ENCODE assay signal across 12 mouse cellular contexts in the genomic region with DNA sequence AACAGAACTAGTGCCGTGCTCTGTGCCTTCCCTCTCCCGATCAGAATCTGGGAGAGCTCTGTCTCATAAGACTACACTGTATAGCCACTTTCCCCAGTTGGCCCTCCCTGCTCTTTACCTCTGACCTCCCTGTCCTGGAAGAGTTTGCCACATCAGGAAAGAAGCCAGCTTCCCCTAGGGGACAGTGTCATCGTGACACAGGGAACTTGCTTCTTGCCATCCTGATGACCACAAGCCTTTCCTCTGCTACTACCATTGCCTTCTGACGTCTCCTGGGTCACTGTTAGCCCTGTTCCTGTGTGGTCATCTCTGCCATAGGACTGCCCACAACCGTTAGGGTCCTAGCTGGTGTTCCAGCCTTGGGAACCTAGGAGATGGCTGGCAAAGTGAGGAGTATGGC. TPM values are rescaled to one million over a fixed set of nuclear protein-coding genes. Genes with fewer than 3 reads are reported as not detected.
DNase-seq lines count a peak whose midpoint lies in the region; ATAC-seq and TF ChIP-seq lines count a peak whose summit lies in the region.
"Had no signal": no experiment of that assay in that cellular context is flagged by ENCODE, and none has a peak within 500 bp of the region (broad histone marks: within the 10 kb centered on the region; RNA-seq: fewer than 3 reads in every experiment).

No protein-coding gene starts in this region.

- H3K27ac ChIP-seq in CH12.LX (ENCODE audit: insufficient read depth, low read depth) = peak overlapping the region; percentile 90
- H3K27ac ChIP-seq in midbrain, embryonic 12.5 days (replicated peaks) = peak overlapping the region; percentile 72
- H3K27ac ChIP-seq: gastrocnemius, adult 2 months had no signal

- H3K79me2 ChIP-seq in CH12.LX (replicated peaks; ENCODE audit: control insufficient read depth, extremely low read depth, insufficient read depth, poor library complexity, severe bottlenecking) = peaks cover 72% of the 10 kb centered on the region

- in situ Hi-C loops in CH12.LX (cut with MboI; ENCODE audit: low pct_ligation_motif_present, low pct_unique_long_range_greater_than_20kb, low sequenced_read_pairs) = no loop called here

- DNase-seq in heart, adult 11 months = peak; percentile 81
- no peak for DNase-seq in heart, postnatal 36 days
- DNase-seq in CH12.LX (ENCODE audit: extremely low read depth) = no peak
- DNase-seq in frontal cortex, postnatal 10 days (ENCODE audit: low spot score in 2 of 2) = no peak
- no peak for DNase-seq in frontal cortex, adult 2 months (ENCODE audit: extremely low spot score in 1 of 2, low spot score in 1 of 2)
- DNase-seq in left cerebral cortex, postnatal 36 days (ENCODE audit: low spot score in 2 of 2) = no peak
- DNase-seq: gastrocnemius, adult 2 months; heart, postnatal 10 days; kidney, postnatal 14 days had no signal

- no peak overlapping the region for H3K4me3 ChIP-seq in CH12.LX (replicated peaks in 1 of 3; ENCODE audit: low read depth in 2 of 3, low read length in 2 of 3, poor library complexity in 1 of 3)
- H3K4me3 ChIP-seq in midbrain, embryonic 12.5 days = no peak overlapping the region
- H3K4me3 ChIP-seq: gastrocnemius, adult 2 months had no signal

- H3K9me3 ChIP-seq in CH12.LX (replicated peaks; ENCODE audit: low read length) = no peaks in the 10 kb centered on the region
- H3K9me3 ChIP-seq in midbrain, embryonic 12.5 days = no peaks in the 10 kb centered on the region

- no peak for TF ChIP-seq RAD21 in CH12.LX (IDR thresholded peaks at IDR 0.05; ENCODE audit: low read depth, low read length)

- TF ChIP-seq POLR2A in CH12.LX (IDR thresholded peaks at IDR 0.05; ENCODE audit: low read depth, low read length) = no peak

- intact Hi-C loops in heart, postnatal 36 days (cut with DNase I) = no loop called here
- intact Hi-C loops in left cerebral cortex, postnatal 36 days (cut with DNase I) = no loop called here

- no peak for TF ChIP-seq EP300 in CH12.LX (IDR thresholded peaks at IDR 0.05; ENCODE audit: low read length)

- H3K36me3 ChIP-seq in CH12.LX (replicated peaks in 1 of 2; ENCODE audit: control insufficient read depth in 1 of 2, insufficient read depth in 1 of 2, low read length in 1 of 2) = peaks cover 4 to 7% of the 10 kb centered on the region in 2 experiments
- H3K36me3 ChIP-seq in midbrain, embryonic 12.5 days = no peaks in the 10 kb centered on the region

- peaks cover 62 to 91% of the 10 kb centered on the region in 2 experiments for H3K4me1 ChIP-seq in CH12.LX (ENCODE audit: control insufficient read depth in 1 of 2, insufficient read depth in 2 of 2)
- peaks cover 64% of the 10 kb centered on the region for H3K4me1 ChIP-seq in midbrain, embryonic 12.5 days

- dilution Hi-C loops in CH12.LX (cut with MboI; ENCODE audit: extremely low pct_ligation_motif_present, extremely low pct_unique_long_range_greater_than_20kb, low sequenced_read_pairs) = no loop called here

- H3K9ac ChIP-seq in CH12.LX (ENCODE audit: insufficient read depth, low read depth) = no peak overlapping the region
- H3K9ac ChIP-seq in midbrain, embryonic 12.5 days (replicated peaks) = 0 out of 2 replicates have a peak overlapping the region, but pooled peaks have one; percentile 15

- peak; percentile 28 for ATAC-seq in granulocyte monocyte progenitor cell, adult 5-6 weeks (replicated peaks; ENCODE audit: poor library complexity, severe bottlenecking)
- no peak for ATAC-seq in midbrain, embryonic 12.5 days (ENCODE audit: low FRiP score, low read depth)
- ATAC-seq: CD4-positive, CD25-positive, alpha-beta regulatory T cell, adult 4 months had no signal

- no peaks in the 10 kb centered on the region for H3K27me3 ChIP-seq in CH12.LX (replicated peaks)
- peaks cover 3% of the 10 kb centered on the region; the same call in 1 of the 2 replicates for H3K27me3 ChIP-seq in midbrain, embryonic 12.5 days

- TF ChIP-seq CTCF in CH12.LX (conservative IDR thresholded peaks at IDR 0.05 in 1 of 2, IDR thresholded peaks at IDR 0.05 in 1 of 2; ENCODE audit: low read depth in 2 of 2, low read length in 2 of 2) = no peak

- WGBS in midbrain, embryonic 12.5 days = 81% methylated on average over 5 of the region's 5 CpGs

- peak overlapping the region; percentile 22; the same call in 1 of the 2 replicates for H3K4me2 ChIP-seq in CH12.LX (ENCODE audit: insufficient read depth, low read depth, poor library complexity, severe bottlenecking)
- no peak overlapping the region for H3K4me2 ChIP-seq in midbrain, embryonic 12.5 days (replicated peaks)

TF ChIP-seq in CH12.LX, 34 proteins besides CTCF, POLR2A, EP300 and RAD21:
- TF ChIP-seq CHD1 (IDR thresholded peaks at IDR 0.05; ENCODE audit: low read depth, low read length) (0 out of 2 replicates have a peak, but pooled peaks have one; percentile 33), RCOR1 (conservative IDR thresholded peaks at IDR 0.05; ENCODE audit: low read depth, low read length) (no peak)

RNA-seq across cellular contexts. Expression of a gene that starts 16.3 kb away (rescaled TPM):
- 10 to 100 TPM; 12.1 to 12.4 TPM for total RNA-seq in heart, postnatal 36 days (2021)
- total RNA-seq in CH12.LX (2012; rRNA removed) (8.6 and 9.4 TPM in 2 replicates), CH12.LX (2014; rRNA removed) (1.3 and 1.5 TPM in 2 replicates)
- 5.2 and 6.7 TPM in 2 replicates for polyA plus RNA-seq in CH12.LX (2012; ENCODE audit: insufficient read length, low read depth)
- total RNA-seq in granulocyte monocyte progenitor cell, adult 5-6 weeks (2014; fragmentation: Nextera tagmentation) = 6.2 and 6.6 TPM in 2 replicates
- total RNA-seq in granulocyte monocyte progenitor cell, adult 5-6 weeks (2017) = 3.6 and 4.4 TPM in 2 replicates
- polyA plus RNA-seq in midbrain, embryonic 12.5 days (2016; fragmentation: Nextera tagmentation; extraction: Ambion mirVana) = 17.7 and 20.9 TPM in 2 replicates
- 15.9 and 16.9 TPM in 2 replicates for polyA plus RNA-seq in frontal cortex, adult 2 months (2012; rRNA removed)
- 10 to 100 TPM; 16.9 to 19.1 TPM for total RNA-seq in left cerebral cortex, postnatal 36 days (2021)

RNA-seq across cellular contexts. Expression of a gene that starts 29.7 kb away (rescaled TPM):
- 10 to 100 TPM; 15.6 to 16.3 TPM for total RNA-seq in heart, postnatal 36 days (2021)
- total RNA-seq in CH12.LX (2012; rRNA removed) = 69.6 and 73.1 TPM in 2 replicates
- 29.1 and 29.5 TPM in 2 replicates for total RNA-seq in CH12.LX (2014; rRNA removed)
- polyA plus RNA-seq in CH12.LX (2012; ENCODE audit: insufficient read length, low read depth) = 48.1 and 51.8 TPM in 2 replicates
- 45.3 and 77.8 TPM in 2 replicates for total RNA-seq in granulocyte monocyte progenitor cell, adult 5-6 weeks (2014; fragmentation: Nextera tagmentation)
- total RNA-seq in granulocyte monocyte progenitor cell, adult 5-6 weeks (2017) = 25.0 and 67.5 TPM in 2 replicates
- 41.3 and 42.3 TPM in 2 replicates for polyA plus RNA-seq in midbrain, embryonic 12.5 days (2016; fragmentation: Nextera tagmentation; extraction: Ambion mirVana)
- polyA plus RNA-seq in frontal cortex, adult 2 months (2012; rRNA removed) = 31.0 and 32.0 TPM in 2 replicates
- 10 to 100 TPM; 21.7 to 21.8 TPM for total RNA-seq in left cerebral cortex, postnatal 36 days (2021)

RNA-seq across cellular contexts. Expression of a gene that starts 29.7 kb away (rescaled TPM):
- 1 to 10 TPM; 1.5 to 1.8 TPM for total RNA-seq in heart, postnatal 36 days (2021)
- total RNA-seq in CH12.LX (2012; rRNA removed) = 3.6 and 4.2 TPM in 2 replicates
- total RNA-seq in CH12.LX (2014; rRNA removed) = 1.9 and 2.0 TPM in 2 replicates
- polyA plus RNA-seq in CH12.LX (2012; ENCODE audit: insufficient read length, low read depth) = 2.9 and 3.0 TPM in 2 replicates
- total RNA-seq in granulocyte monocyte progenitor cell, adult 5-6 weeks (2014; fragmentation: Nextera tagmentation) = 4.5 and 10.0 TPM in 2 replicates
- total RNA-seq in granulocyte monocyte progenitor cell, adult 5-6 weeks (2017) = 1.9 and 3.0 TPM in 2 replicates
- polyA plus RNA-seq in midbrain, embryonic 12.5 days (2016; fragmentation: Nextera tagmentation; extraction: Ambion mirVana) = 4.0 and 4.6 TPM in 2 replicates
- polyA plus RNA-seq in frontal cortex, adult 2 months (2012; rRNA removed) = 2.8 and 3.2 TPM in 2 replicates
- 1 to 10 TPM; 6.0 to 6.6 TPM for total RNA-seq in left cerebral cortex, postnatal 36 days (2021)

RNA-seq across cellular contexts. Expression of a gene that starts 43.2 kb away (rescaled TPM):
- under 1 TPM; 0.14 to 0.53 TPM for total RNA-seq in heart, postnatal 36 days (2021)
- 0.59 TPM in 2 replicates for total RNA-seq in CH12.LX (2012; rRNA removed)
- not detected in 2 replicates for total RNA-seq in CH12.LX (2014; rRNA removed)
- polyA plus RNA-seq in CH12.LX (2012; ENCODE audit: insufficient read length, low read depth) = 0.55 TPM in 1 of 2 replicates, not detected in the other
- 0.36 TPM in 1 of 2 replicates, not detected in the other for total RNA-seq in granulocyte monocyte progenitor cell, adult 5-6 weeks (2014; fragmentation: Nextera tagmentation)
- not detected in 2 replicates for total RNA-seq in granulocyte monocyte progenitor cell, adult 5-6 weeks (2017)
- 1.9 and 2.4 TPM in 2 replicates for polyA plus RNA-seq in midbrain, embryonic 12.5 days (2016; fragmentation: Nextera tagmentation; extraction: Ambion mirVana)
- 0.90 and 1.7 TPM in 2 replicates for polyA plus RNA-seq in frontal cortex, adult 2 months (2012; rRNA removed)
- 1 to 10 TPM; 1.7 to 1.8 TPM for total RNA-seq in left cerebral cortex, postnatal 36 days (2021)

RNA-seq across cellular contexts. Expression of a gene that starts 58.1 kb away (rescaled TPM):
- total RNA-seq in heart, postnatal 36 days (2021) = 10 to 100 TPM; 26.7 to 29.0 TPM
- 32.1 and 33.3 TPM in 2 replicates for total RNA-seq in CH12.LX (2012; rRNA removed)
- total RNA-seq in CH12.LX (2014; rRNA removed) = 43.2 and 45.6 TPM in 2 replicates
- 28.3 and 30.9 TPM in 2 replicates for polyA plus RNA-seq in CH12.LX (2012; ENCODE audit: insufficient read length, low read depth)
- total RNA-seq in granulocyte monocyte progenitor cell, adult 5-6 weeks (2014; fragmentation: Nextera tagmentation) = 23.7 and 33.5 TPM in 2 replicates
- 21.2 and 33.9 TPM in 2 replicates for total RNA-seq in granulocyte monocyte progenitor cell, adult 5-6 weeks (2017)
- polyA plus RNA-seq in midbrain, embryonic 12.5 days (2016; fragmentation: Nextera tagmentation; extraction: Ambion mirVana) = 56.7 and 57.5 TPM in 2 replicates
- 62.9 and 64.6 TPM in 2 replicates for polyA plus RNA-seq in frontal cortex, adult 2 months (2012; rRNA removed)
- total RNA-seq in left cerebral cortex, postnatal 36 days (2021) = 10 to 100 TPM; 44.8 to 45.9 TPM
